Mouse (Mus musculus) ovary, postnatal 36 days (tissue): ENCODE data around the gene Cdkal1.

Experiments used
- DNase-seq: peaks from one replicate; pipeline ENCODE4 v3.0.0; 2022; ENCODE audit warnings: low spot score, mixed read lengths

Gene Cdkal1

GRCm38 (mm10) chr13:29766377-29766776 lies 89.1 kb downstream of the Cdkal1 start:
- no peak for DNase-seq

GRCm38 (mm10) chr13:29765296-29765695 lies 90.2 kb downstream of the Cdkal1 start:
- DNase-seq: no peak

- DNase-seq: no peak
These were observed 95.6 kb downstream of the Cdkal1 start for GRCm38 (mm10) chr13:29759691-29760467.

- DNase-seq: no peak
These were observed 99.4 kb downstream of the Cdkal1 start for GRCm38 (mm10) chr13:29756052-29756451.

GRCm38 (mm10) chr13:29753254-29753653 lies 102.2 kb downstream of the Cdkal1 start:
- DNase-seq: no peak

GRCm38 (mm10) chr13:29752061-29752460 lies 103.4 kb downstream of the Cdkal1 start:
- no peak for DNase-seq

- DNase-seq: no peak
These were observed 104.3 kb downstream of the Cdkal1 start for GRCm38 (mm10) chr13:29751201-29751600.

GRCm38 (mm10) chr13:29747347-29747647 lies 108.2 kb downstream of the Cdkal1 start:
- DNase-seq: no peak

- no peak for DNase-seq
These were observed 108.8 kb downstream of the Cdkal1 start for GRCm38 (mm10) chr13:29746501-29747346.

- DNase-seq: no peak
These were observed 110.4 kb downstream of the Cdkal1 start for GRCm38 (mm10) chr13:29745073-29745472.

GRCm38 (mm10) chr13:29744188-29744587 lies 111.3 kb downstream of the Cdkal1 start:
- DNase-seq: no peak

GRCm38 (mm10) chr13:29743761-29744160 lies 111.7 kb downstream of the Cdkal1 start:
- DNase-seq: no peak

- no peak for DNase-seq
These were observed 117.6 kb downstream of the Cdkal1 start for GRCm38 (mm10) chr13:29737675-29738461.

- DNase-seq: no peak
These were observed 121.0 kb downstream of the Cdkal1 start for GRCm38 (mm10) chr13:29734496-29734895.

GRCm38 (mm10) chr13:29726154-29726825 lies 129.2 kb downstream of the Cdkal1 start:
- DNase-seq: no peak

GRCm38 (mm10) chr13:29724855-29725254 lies 130.6 kb downstream of the Cdkal1 start:
- DNase-seq: no peak

- no peak for DNase-seq
These were observed 132.3 kb downstream of the Cdkal1 start for GRCm38 (mm10) chr13:29723150-29723549.

- DNase-seq: no peak
These were observed 134.3 kb downstream of the Cdkal1 start for GRCm38 (mm10) chr13:29721206-29721605.

- no peak for DNase-seq
These were observed 138.9 kb downstream of the Cdkal1 start for GRCm38 (mm10) chr13:29716550-29716949.

- no peak for DNase-seq
These were observed 140.1 kb downstream of the Cdkal1 start for GRCm38 (mm10) chr13:29715241-29715841.

- DNase-seq: no peak
These were observed 147.9 kb downstream of the Cdkal1 start for GRCm38 (mm10) chr13:29707620-29708019.

- DNase-seq: no peak
These were observed 154.1 kb downstream of the Cdkal1 start for GRCm38 (mm10) chr13:29701400-29701799.
